Mouse (Mus musculus) lung, postnatal 0 days (tissue): ENCODE data around the gene 1700028K03Rik.

Source experiments
- CTCF ChIP-seq: IDR thresholded peaks from 2 replicates; pipeline ENCODE4 v1.5.1; 2016; ENCODE audit warnings: antibody characterized with exemption, mild to moderate bottlenecking
- EP300 ChIP-seq: IDR thresholded peaks from 2 replicates; pipeline ENCODE4 v1.6.1; 2016; ENCODE audit warnings: antibody characterized with exemption, mild to moderate bottlenecking, control low read depth

DNA sequence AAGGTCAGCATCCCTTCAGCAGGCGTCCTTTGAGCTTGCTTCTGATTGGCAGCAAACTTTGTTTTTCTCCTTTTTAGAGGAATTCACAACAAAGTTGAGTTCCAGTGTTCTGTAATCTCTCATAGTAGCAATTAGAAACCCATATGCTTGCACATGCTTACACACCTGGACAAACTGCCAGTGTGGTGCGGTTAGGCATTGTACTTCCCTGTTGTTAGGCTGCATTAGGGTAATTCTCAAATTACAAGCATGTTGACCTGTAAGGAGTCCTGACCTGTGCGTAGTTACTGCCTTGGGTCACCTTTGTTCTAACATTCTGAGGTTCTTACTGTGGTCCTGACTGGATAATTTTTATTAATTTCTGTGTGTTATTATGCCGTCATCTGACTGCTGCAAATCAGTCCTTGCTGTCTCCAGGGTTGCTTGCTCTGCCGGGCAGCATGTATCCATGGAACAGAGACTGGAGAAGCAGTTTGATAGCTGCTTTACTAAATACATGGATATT is 35.7 kb upstream of the 1700028K03Rik start:
- TF ChIP-seq CTCF (no peak), EP300 (no peak)
